Mouse (Mus musculus) ovary, postnatal 14 days (tissue): ENCODE results near the gene Fbxo44.

Experiments used
- DNase-seq: peaks from one replicate; pipeline ENCODE4 v3.0.0; 2022; ENCODE audit warnings: low spot score

Gene Fbxo44

GRCm38 (mm10) chr4:148165551-148165950 lies 5.3 kb upstream of the Fbxo44 start:
- no peak for DNase-seq

- no peak for DNase-seq
Observed at GRCm38 (mm10) chr4:148164461-148164860, 4.2 kb upstream of the Fbxo44 start.

- peak; percentile 52 for DNase-seq
Observed at GRCm38 (mm10) chr4:148164002-148164439, 3.7 kb upstream of the Fbxo44 start.

GRCm38 (mm10) chr4:148159544-148160435 lies 492 bp downstream of the Fbxo44 start:
- DNase-seq: peak; percentile 81

GRCm38 (mm10) chr4:148158436-148159348 lies 1.6 kb downstream of the Fbxo44 start:
- DNase-seq: no peak

- DNase-seq: no peak
Observed at GRCm38 (mm10) chr4:148154982-148155381, 5.3 kb downstream of the Fbxo44 start.

GRCm38 (mm10) chr4:148154006-148154405 lies 6.3 kb downstream of the Fbxo44 start:
- no peak for DNase-seq

- DNase-seq: no peak
Observed at GRCm38 (mm10) chr4:148152547-148152946, 7.7 kb downstream of the Fbxo44 start.

GRCm38 (mm10) chr4:148151267-148152168 lies 8.8 kb downstream of the Fbxo44 start, which contains the start of gene Fbxo6:
TSS of gene Fbxo6 (minus strand) at chr4:148152140.
- DNase-seq: peak; percentile 74

GRCm38 (mm10) chr4:148150953-148151266 lies 9.4 kb downstream of the Fbxo44 start:
- no peak for DNase-seq

- DNase-seq: no peak
Observed at GRCm38 (mm10) chr4:148150242-148150641, 10.0 kb downstream of the Fbxo44 start.

- DNase-seq: no peak
Observed at GRCm38 (mm10) chr4:148149540-148149939, 10.7 kb downstream of the Fbxo44 start.

GRCm38 (mm10) chr4:148147714-148148113 lies 12.6 kb downstream of the Fbxo44 start:
- DNase-seq: no peak

- no peak for DNase-seq
Observed at GRCm38 (mm10) chr4:148143721-148144120, 16.6 kb downstream of the Fbxo44 start.

GRCm38 (mm10) chr4:148140098-148141011 lies 19.9 kb downstream of the Fbxo44 start:
- DNase-seq: peak; percentile 86

- DNase-seq: no peak
Observed at GRCm38 (mm10) chr4:148139767-148140097, 20.6 kb downstream of the Fbxo44 start.

- DNase-seq: no peak
Observed at GRCm38 (mm10) chr4:148137503-148137902, 22.8 kb downstream of the Fbxo44 start.

- DNase-seq: no peak
Observed at GRCm38 (mm10) chr4:148134988-148135387, 25.3 kb downstream of the Fbxo44 start.

GRCm38 (mm10) chr4:148131497-148132081 lies 28.7 kb downstream of the Fbxo44 start:
- no peak for DNase-seq
